Mouse (Mus musculus): ENCODE results near the gene Nos2. TPM values are rescaled to one million over a fixed set of nuclear protein-coding genes. Genes with fewer than 3 reads are reported as not detected.
A peak's percentile ranks its signal among the peaks of the same experiment; 100 is the strongest.

Nos2 gene
- polyA plus RNA-seq, 1 experiment from 2014 or later = 1.3 TPM

DNA sequence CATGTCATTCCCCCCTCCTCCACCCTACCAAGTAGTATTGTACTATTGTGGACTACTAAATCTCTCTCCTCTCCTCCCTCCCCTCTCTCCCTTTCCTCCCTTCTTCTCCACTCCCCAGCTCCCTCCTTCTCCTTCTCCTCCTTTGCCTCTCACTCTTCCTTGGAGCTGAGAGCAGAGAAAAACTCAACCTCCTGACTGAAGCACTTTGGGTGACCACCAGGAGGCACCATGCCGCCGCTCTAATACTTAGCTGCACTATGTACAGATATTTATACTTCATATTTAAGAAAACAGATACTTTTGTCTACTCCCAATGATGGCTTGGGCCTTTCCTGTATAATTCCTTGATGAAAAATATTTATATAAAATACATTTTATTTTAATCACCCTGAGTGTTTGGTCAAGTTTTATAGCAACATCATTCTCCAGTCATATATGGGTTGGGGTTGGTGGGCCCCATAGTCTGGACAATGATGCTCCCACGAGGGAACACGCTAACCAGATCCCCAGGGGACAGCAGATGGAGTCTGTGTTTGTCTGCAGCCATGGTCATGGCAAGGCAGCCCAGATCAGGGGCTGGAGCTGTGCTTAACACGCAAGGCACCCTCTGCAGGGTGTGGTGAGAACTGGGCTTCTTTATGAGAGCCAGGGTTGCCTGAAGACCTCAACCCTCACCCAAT, 39.4 kb downstream of the Nos2 start:
- H3K9ac ChIP-seq = no peak overlapping the region
- no peak overlapping the region for H3K4me3 ChIP-seq (replicated peaks)
- no peaks in the 10 kb centered on the region; the same call in 1 of the 2 replicates for H3K27me3 ChIP-seq (replicated peaks)
- no peaks in the 10 kb centered on the region for H3K4me1 ChIP-seq
- WGBS = 59% methylated on average over 5 of the region's 5 CpGs
- no peaks in the 10 kb centered on the region for H3K36me3 ChIP-seq
- H3K4me2 ChIP-seq = no peak overlapping the region
- ATAC-seq (ENCODE audit: insufficient read depth, low FRiP score, low read depth) = no peak
- no peak overlapping the region for H3K27ac ChIP-seq
- H3K9me3 ChIP-seq = no peaks in the 10 kb centered on the region

DNA sequence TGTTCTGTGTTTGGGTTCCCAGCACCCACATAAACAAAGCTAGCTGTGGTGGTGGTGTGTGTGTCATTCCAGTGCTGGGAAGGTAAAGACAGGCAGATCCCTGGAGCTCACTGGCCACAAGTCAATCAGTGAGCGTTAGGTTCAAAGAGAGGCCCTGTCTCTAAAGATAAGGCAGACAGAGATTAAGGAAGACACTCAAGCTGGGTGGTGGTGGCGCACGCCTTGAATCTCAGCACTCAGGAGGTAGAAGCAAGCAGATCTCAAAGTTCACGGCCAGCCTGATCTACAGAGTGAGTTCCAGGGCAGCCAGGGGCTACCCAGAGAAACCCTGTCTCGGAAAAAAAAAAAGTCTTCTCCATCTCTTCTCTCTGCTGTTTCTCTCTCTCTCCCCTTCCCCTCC, 40.6 kb downstream of the Nos2 start:
- H3K4me1 ChIP-seq = no peaks in the 10 kb centered on the region
- no peak overlapping the region for H3K4me2 ChIP-seq
- no peaks in the 10 kb centered on the region for H3K36me3 ChIP-seq
- no peaks in the 10 kb centered on the region for H3K9me3 ChIP-seq
- 63% methylated on average over 5 of the region's 5 CpGs for WGBS
- no peak overlapping the region for H3K4me3 ChIP-seq (replicated peaks)
- no peak for ATAC-seq (ENCODE audit: insufficient read depth, low FRiP score, low read depth)
- H3K27me3 ChIP-seq (replicated peaks) = no peaks in the 10 kb centered on the region; the same call in 1 of the 2 replicates
- H3K27ac ChIP-seq = no peak overlapping the region
- no peak overlapping the region for H3K9ac ChIP-seq

DNA sequence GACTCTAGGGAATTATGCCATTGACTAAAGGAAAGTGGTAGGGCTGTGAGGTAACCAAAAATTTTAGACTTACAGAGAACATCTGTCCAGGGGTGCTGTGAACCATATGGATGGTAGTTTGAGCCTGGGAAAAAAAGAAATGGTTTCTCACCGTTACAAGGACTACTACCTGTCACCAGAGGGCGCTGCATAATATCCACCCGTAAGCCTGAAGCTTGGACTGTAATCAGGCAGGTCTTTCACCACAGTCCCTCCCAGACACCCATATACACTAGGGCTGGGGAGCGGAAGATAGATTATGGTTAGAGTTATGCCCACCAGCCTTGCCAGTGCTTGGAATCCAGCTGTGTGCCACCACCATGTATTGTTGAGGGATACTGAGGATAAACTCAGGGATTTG, 46.8 kb downstream of the Nos2 start:
- no peak overlapping the region for H3K4me3 ChIP-seq (replicated peaks)
- 24% methylated on average over 4 of the region's 4 CpGs for WGBS
- peaks cover 2% of the 10 kb centered on the region; the same call in 1 of the 2 replicates for H3K4me1 ChIP-seq
- no peaks in the 10 kb centered on the region for H3K9me3 ChIP-seq
- H3K36me3 ChIP-seq = no peaks in the 10 kb centered on the region
- no peak; the same call in 1 of the 2 replicates for ATAC-seq (ENCODE audit: insufficient read depth, low FRiP score, low read depth)
- no peak overlapping the region for H3K9ac ChIP-seq
- H3K27ac ChIP-seq = no peak overlapping the region
- no peaks in the 10 kb centered on the region for H3K27me3 ChIP-seq (replicated peaks)
- H3K4me2 ChIP-seq = no peak overlapping the region

DNA sequence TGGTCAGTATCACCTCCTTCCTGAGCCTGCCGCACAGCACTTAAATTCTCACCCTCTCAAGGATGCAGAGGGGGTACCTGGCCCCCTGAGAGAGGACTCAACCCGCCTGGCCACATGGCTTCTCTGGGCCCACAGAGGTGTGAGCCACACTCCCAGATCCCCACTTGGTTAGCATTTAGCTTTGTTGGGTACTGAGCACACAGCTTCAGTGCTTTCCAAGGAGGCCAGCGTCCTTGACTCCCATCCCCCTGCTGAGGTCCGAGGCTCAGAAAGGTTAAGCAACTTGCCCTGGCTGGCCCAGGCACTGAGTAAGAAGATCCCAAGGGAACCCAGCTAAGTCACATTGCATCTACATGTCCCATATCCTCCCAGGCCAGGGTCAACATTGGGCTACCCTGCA, 47.5 kb downstream of the Nos2 start:
- no peak overlapping the region for H3K27ac ChIP-seq

DNA sequence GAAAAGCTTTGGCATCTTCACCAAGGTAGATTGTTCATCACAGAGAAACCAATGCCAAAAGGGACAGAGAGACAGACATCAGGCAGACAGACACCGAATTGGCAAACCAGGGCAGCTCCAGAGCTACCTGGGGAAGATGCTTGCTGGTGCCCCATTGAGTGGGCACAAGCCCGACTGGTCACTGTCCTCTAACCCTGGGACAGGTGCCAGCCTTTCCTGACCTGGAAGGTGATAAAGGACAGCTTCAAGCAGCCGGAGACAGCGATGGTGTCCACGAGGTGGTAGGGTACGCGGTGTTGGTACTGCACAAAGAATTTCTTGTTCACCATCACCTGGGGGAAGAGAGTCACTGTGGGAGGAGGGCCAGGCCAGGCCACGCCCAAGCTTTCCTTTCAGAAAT, 50.5 kb downstream of the Nos2 start:
- peaks cover 2% of the 10 kb centered on the region; the same call in 1 of the 2 replicates for H3K4me1 ChIP-seq
- no peak for ATAC-seq (ENCODE audit: insufficient read depth, low FRiP score, low read depth)
- no peak overlapping the region for H3K27ac ChIP-seq
- H3K9ac ChIP-seq = no peak overlapping the region
- no peak overlapping the region for H3K4me3 ChIP-seq (replicated peaks)
- H3K36me3 ChIP-seq = no peaks in the 10 kb centered on the region
- no peak overlapping the region for H3K4me2 ChIP-seq
- no peaks in the 10 kb centered on the region for H3K9me3 ChIP-seq
- no peaks in the 10 kb centered on the region for H3K27me3 ChIP-seq (replicated peaks)
- WGBS = 83% methylated on average over 8 of the region's 8 CpGs

More for the DNA sequence above, 47.5 kb downstream of the Nos2 start:
- no peaks in the 10 kb centered on the region for H3K27me3 ChIP-seq (replicated peaks)
- peaks cover 2% of the 10 kb centered on the region; the same call in 1 of the 2 replicates for H3K4me1 ChIP-seq
- 70% methylated on average over 4 of the region's 4 CpGs for WGBS
- H3K4me3 ChIP-seq (replicated peaks) = no peak overlapping the region
- no peak overlapping the region for H3K4me2 ChIP-seq
- H3K9me3 ChIP-seq = no peaks in the 10 kb centered on the region
- H3K9ac ChIP-seq = no peak overlapping the region
- H3K36me3 ChIP-seq = no peaks in the 10 kb centered on the region
- no peak for ATAC-seq (ENCODE audit: insufficient read depth, low FRiP score, low read depth)

DNA sequence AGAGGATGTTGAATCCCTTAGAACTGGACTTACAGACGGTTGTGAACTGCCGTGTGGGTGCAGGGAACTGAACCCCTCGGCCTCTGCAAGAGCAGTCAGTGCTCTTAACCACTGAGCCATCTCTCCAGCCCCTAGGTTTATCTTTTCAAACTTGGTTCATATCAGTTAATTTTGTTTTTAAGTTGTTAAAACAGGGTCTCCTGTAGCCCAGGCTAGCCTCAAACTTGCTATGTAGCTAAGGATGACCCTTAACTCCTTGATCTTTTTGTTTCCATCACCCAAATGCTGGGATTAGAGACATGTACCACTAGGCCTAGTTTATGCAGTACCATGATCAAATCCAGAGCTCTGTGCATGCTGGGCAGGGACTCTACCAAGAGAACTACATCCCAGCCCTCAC, 51.2 kb downstream of the Nos2 start:
- H3K9ac ChIP-seq = no peak overlapping the region
- no peaks in the 10 kb centered on the region for H3K9me3 ChIP-seq
- no peaks in the 10 kb centered on the region for H3K27me3 ChIP-seq (replicated peaks)
- no peak overlapping the region for H3K4me3 ChIP-seq (replicated peaks)
- no peak for ATAC-seq (ENCODE audit: insufficient read depth, low FRiP score, low read depth)
- no peaks in the 10 kb centered on the region; the same call in 1 of the 2 replicates for H3K36me3 ChIP-seq
- H3K4me1 ChIP-seq = peaks cover 2% of the 10 kb centered on the region; the same call in 1 of the 2 replicates
- H3K4me2 ChIP-seq = no peak overlapping the region
- 90% methylated on average over 3 of the region's 3 CpGs for WGBS
- H3K27ac ChIP-seq = no peak overlapping the region

DNA sequence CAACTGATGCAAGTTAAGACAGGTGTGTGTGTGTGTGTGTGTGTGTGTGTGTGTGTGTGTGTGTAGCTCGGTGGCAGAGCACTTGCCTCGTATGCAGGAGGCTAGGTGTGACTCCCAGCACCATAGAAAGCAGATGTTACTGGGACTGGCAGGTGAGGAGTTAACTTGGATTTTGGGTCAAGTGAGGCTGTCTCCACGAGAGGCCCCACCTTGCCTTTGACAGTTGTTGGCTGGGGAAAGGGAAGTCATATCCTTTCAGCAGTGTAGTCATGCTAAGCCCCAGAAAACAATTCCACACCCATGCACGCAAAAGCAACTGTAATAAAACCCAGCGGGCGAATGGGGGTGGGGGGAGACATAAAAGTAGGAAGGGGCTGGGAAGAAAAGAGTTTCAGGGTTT, 51.7 kb downstream of the Nos2 start:
- no peaks in the 10 kb centered on the region; the same call in 1 of the 2 replicates for H3K36me3 ChIP-seq
- peaks cover 2% of the 10 kb centered on the region; the same call in 1 of the 2 replicates for H3K4me1 ChIP-seq
- no peak overlapping the region for H3K27ac ChIP-seq
- H3K4me3 ChIP-seq (replicated peaks) = no peak overlapping the region
- H3K4me2 ChIP-seq = no peak overlapping the region
- 50% methylated on average over 6 of the region's 6 CpGs for WGBS
- no peaks in the 10 kb centered on the region for H3K27me3 ChIP-seq (replicated peaks)
- no peaks in the 10 kb centered on the region for H3K9me3 ChIP-seq
- ATAC-seq (ENCODE audit: insufficient read depth, low FRiP score, low read depth) = no peak
- no peak overlapping the region for H3K9ac ChIP-seq

DNA sequence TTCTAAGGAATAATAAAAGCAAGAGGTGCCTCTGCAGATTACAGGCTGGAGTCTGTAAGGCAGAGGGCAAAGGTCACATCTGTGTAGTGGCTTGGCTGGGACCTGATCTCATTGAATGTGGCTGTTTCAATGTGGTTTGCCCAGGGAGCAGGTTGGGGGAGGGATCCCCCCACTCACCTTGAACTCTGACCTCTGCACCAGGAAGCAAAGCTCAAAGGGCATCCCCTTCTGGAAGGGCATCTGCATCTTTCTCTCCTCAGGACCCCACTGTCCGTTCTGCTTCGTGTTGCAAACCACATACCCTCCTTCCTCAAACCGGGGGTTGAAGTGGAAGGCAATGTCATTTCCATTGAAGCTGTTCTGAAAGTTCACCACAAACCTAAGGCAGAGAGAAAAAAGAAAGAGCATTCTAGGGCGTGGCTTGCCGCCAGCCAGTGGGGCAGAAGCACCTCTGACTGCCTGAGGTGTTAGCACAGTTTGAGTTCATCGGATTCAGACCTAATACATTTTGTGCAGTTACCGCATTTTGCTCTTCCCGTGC, 52.3 kb downstream of the Nos2 start:
- 51% methylated on average over 8 of the region's 8 CpGs for WGBS
- Histone ChIP-seq H3K4me2 (no peak overlapping the region), H3K36me3 (no peaks in the 10 kb centered on the region; the same call in 1 of the 2 replicates), H3K27me3 (replicated peaks) (no peaks in the 10 kb centered on the region), H3K9ac (no peak overlapping the region), H3K27ac (no peak overlapping the region; the same call in 1 of the 2 replicates), H3K4me1 (no peaks in the 10 kb centered on the region; the same call in 1 of the 2 replicates), H3K9me3 (no peaks in the 10 kb centered on the region), H3K4me3 (replicated peaks) (no peak overlapping the region)
- no peak for ATAC-seq (ENCODE audit: insufficient read depth, low FRiP score, low read depth)

DNA sequence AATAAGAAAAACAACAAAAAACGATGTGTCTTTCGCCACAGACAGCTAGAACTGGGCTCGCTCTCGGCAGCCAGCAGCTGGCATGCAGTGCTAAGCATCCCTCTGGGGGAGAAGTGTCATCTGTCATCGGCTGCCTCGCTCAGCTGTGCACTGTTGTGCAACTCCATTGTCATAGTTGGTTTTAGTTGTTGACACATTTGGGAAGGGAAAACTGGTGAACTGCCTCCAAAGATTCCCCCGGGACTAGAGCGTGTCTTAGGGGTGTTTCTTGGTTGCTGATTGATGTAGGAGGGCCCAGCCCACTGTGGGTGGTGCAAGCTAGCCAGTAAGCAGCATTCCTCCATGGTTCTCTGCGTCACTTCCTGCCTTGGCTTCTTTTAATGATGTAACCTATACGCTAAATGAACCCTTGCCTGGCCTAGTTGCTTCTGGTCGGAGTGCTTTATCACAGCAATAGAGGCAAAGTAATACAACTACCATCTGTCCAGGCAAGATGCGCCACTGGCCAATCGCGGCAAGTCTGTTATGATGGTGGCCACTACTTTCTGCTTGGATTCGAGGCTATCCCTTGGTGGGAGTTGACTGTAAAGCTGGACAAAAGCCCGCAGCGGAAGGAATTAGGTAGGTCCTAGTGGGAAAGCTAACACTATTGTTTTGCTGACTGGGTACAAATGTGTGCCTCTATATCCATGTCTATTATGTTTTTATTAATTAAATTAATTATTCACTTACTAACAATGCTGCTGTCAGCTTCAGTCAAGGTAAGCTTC, 53.0 kb downstream of the Nos2 start:
- no peak overlapping the region for H3K4me2 ChIP-seq
- H3K4me1 ChIP-seq = no peaks in the 10 kb centered on the region; the same call in 1 of the 2 replicates
- no peak overlapping the region; the same call in 1 of the 2 replicates for H3K27ac ChIP-seq
- H3K27me3 ChIP-seq (replicated peaks) = no peaks in the 10 kb centered on the region
- no peak for ATAC-seq (ENCODE audit: insufficient read depth, low FRiP score, low read depth)
- no peak overlapping the region for H3K4me3 ChIP-seq (replicated peaks)
- 62% methylated on average over 17 of the region's 17 CpGs for WGBS
- H3K9ac ChIP-seq = no peak overlapping the region
- no peaks in the 10 kb centered on the region; the same call in 1 of the 2 replicates for H3K36me3 ChIP-seq
- H3K9me3 ChIP-seq = no peaks in the 10 kb centered on the region

DNA sequence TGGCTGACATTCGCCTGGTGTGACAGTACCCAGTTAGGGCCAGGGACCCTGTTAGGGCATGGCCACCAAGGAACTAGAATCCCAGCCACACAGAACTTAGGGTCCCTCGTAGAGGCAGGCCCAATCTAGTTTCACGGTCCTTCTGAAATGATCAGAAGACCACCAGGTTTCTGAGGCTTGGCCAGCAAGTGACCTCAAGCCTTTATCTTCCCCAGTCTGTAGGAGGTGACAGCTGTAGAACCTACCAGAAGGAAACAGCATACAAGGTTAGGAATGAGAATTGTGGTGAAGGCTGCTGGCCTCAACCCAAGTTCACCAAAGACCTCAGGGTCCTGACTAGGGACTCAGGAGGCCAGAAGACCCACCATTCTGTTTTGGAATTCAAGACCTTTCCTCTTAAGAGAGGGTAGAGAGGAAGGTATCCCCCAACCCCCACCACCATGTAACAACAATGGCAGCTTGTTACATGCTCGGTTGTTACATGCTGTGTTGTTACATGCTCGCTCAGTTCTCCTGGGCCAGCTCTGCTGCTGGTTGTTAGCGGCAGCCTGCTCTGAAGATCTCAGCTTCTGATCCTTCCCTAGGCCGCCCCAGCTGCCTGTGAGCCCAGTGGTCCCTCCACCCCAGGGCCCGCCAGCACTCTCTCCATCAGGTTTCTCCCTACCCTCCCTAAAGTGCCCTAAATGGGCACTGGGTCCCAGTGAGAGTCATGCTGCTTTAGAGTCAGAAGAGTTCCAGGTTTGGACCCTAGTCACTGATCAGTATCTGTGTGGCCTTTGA, 56.3 kb downstream of the Nos2 start:
- 83% methylated on average over 8 of the region's 8 CpGs for WGBS
- Histone ChIP-seq H3K4me3 (replicated peaks) (no peak overlapping the region), H3K9me3 (no peaks in the 10 kb centered on the region), H3K9ac (no peak overlapping the region), H3K4me1 (no peaks in the 10 kb centered on the region; the same call in 1 of the 2 replicates), H3K27ac (no peak overlapping the region), H3K4me2 (no peak overlapping the region), H3K36me3 (no peaks in the 10 kb centered on the region; the same call in 1 of the 2 replicates), H3K27me3 (replicated peaks) (no peaks in the 10 kb centered on the region)
- ATAC-seq (ENCODE audit: insufficient read depth, low FRiP score, low read depth) = no peak

DNA sequence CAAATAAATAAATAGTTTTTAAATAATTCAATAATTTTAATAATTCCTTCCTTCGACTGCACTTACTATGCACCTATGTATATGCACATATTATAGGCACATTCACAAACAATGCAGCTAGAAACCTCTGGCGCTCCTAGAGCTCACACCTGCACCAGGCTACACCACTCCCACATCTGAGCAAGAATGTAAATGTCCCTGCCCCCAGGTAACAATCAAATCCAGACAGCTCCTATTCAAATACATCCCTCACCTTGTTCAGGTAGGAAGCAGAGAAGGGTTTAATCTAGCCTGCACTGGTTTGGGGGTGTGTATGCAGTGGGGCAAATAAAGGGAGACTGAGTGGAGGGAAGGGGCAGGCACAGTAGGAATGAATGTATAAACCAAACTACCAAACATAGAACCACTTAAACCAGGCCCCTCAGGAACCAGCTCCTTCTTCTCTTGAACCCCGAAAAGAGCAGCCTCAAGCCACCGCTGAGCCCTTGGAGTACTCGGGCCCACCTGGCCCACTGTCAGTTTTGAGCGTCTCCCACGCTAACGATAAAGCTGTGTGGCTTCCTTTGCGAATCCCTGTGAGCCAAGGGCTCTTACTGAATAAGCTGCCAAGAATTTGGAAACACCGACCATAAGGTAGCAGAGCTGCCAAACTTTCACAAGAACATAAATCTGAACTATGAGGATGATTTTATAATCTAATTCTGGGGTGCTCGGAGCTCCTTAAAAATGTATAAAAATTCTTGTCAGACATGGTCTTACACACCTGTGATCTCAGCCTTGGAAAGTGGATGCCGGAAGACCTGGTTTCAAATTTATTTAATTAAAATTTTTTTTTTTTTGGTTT, 57.8 kb downstream of the Nos2 start:
- WGBS = 76% methylated on average over 12 of the region's 12 CpGs
- peak overlapping the region; percentile 28; the same call in 1 of the 2 replicates for H3K27ac ChIP-seq
- no peak overlapping the region for H3K4me2 ChIP-seq
- no peaks in the 10 kb centered on the region for H3K27me3 ChIP-seq (replicated peaks)
- H3K36me3 ChIP-seq = no peaks in the 10 kb centered on the region; the same call in 1 of the 2 replicates
- no peaks in the 10 kb centered on the region; the same call in 1 of the 2 replicates for H3K4me1 ChIP-seq
- no peaks in the 10 kb centered on the region for H3K9me3 ChIP-seq
- no peak overlapping the region for H3K4me3 ChIP-seq (replicated peaks)
- ATAC-seq (ENCODE audit: insufficient read depth, low FRiP score, low read depth) = peak; percentile 36; the same call in 1 of the 2 replicates
- no peak overlapping the region for H3K9ac ChIP-seq

Measured in stomach, embryonic 15.5 days (tissue).